Mouse (Mus musculus) cortical plate, adult 2 months (tissue): ENCODE results near the gene Kat2b. TPM values are rescaled to one million over a fixed set of nuclear protein-coding genes. Genes with fewer than 3 reads are reported as not detected.
"Not testable (repeated sequence)": the region's sequence is repeated elsewhere in the genome, so short reads cannot be mapped to it uniquely, and the experiment has no call there.

ENCODE experiments used
- H3K27ac ChIP-seq: fragments of 200-500 bp; 2 replicates; pipeline ENCODE4 v1.5.1; 2012; ENCODE audit warnings: low read length, control low read depth, inconsistent platforms; ENCODE audit not compliant: insufficient read depth
- H3K4me1 ChIP-seq: fragments of 200-500 bp; 2 replicates; pipeline ENCODE4 v1.6.1; 2011; ENCODE audit warnings: low read length; ENCODE audit not compliant: control insufficient read depth, insufficient read depth
- H3K4me3 ChIP-seq: fragments of 200-500 bp; 2 replicates; pipeline ENCODE4 v1.5.1; 2011; ENCODE audit warnings: mild to moderate bottlenecking, low read length, control low read depth; ENCODE audit not compliant: insufficient read depth
- CTCF ChIP-seq: fragments of 200-500 bp; IDR thresholded peaks from 2 replicates; pipeline ENCODE4 v1.5.1; 2011; ENCODE audit warnings: mild to moderate bottlenecking, control low read depth, low read length; ENCODE audit not compliant: insufficient read depth; ENCODE audit errors: extremely low read depth
- POLR2A ChIP-seq: fragments of 200-500 bp; IDR thresholded peaks from 2 replicates; pipeline ENCODE4 v1.6.1; 2011; ENCODE audit warnings: mild to moderate bottlenecking, low read length, control low read depth; ENCODE audit not compliant: insufficient read depth; ENCODE audit errors: extremely low read depth
- polyA plus RNA-seq: library from polyadenylated mRNA; depleted of rRNA; stranded (reverse); fragments of >200 nt; gene quantifications from 2 replicates; pipeline ENCODE4 v1.2.3, GENCODE M21; 2012; rRNA removed

Kat2b gene
- 11.0 and 12.2 TPM in 2 replicates for polyA plus RNA-seq

DNA sequence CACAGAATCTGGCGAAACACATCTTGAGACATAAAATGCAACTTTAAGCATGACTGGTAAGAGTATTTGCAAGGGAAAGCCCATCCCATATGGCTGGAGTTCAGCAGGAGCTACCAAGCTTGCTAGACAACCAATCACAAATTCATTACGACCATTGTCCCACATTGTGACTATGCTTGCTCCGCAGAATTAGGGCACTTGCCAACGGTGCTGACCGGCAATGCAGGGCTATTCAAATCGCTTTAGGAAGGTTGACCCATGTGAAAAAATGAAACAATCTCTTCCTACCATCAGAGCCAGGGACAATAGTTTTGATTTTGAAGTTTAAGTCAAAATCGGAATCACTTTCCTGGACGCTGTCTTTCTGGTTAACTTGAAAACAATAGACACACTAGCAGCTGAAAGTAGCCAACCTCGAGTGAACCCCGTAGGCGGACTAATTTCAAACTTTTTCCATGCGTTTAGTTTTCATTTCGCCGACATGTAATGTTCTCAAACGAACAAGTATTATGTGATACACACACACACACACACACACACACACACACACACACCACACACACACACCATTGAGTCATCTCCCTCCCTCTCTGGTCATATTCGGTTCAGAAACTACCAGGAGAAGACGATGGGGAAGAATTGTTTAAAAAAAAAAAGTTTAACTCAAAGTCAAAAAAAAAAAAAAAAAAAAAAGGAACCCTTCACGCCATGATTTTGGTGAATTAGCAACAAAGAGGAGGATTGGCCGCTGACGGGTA is at the start of gene Kat2b:
Gene Kat2b, plus strand, starts transcription at position 701 of the 758 bp plus-strand sequence.
- Histone ChIP-seq H3K4me1 (no peaks in the 10 kb centered on the region; the same call in 1 of the 2 replicates), H3K4me3 (peak within 1 kb of the TSS; percentile 84), H3K27ac (peak within 1 kb of the TSS; percentile 90)
- TF ChIP-seq CTCF: no peak
- no peak for TF ChIP-seq POLR2A

GRCm38 (mm10) chr17:53519364-53519763 is 47.3 kb upstream of the Kat2b start:
- H3K4me3 ChIP-seq: no peak overlapping the region
- TF ChIP-seq CTCF (no peak), POLR2A (no peak)
- H3K27ac ChIP-seq: no peak overlapping the region
- H3K4me1 ChIP-seq: no peaks in the 10 kb centered on the region

DNA sequence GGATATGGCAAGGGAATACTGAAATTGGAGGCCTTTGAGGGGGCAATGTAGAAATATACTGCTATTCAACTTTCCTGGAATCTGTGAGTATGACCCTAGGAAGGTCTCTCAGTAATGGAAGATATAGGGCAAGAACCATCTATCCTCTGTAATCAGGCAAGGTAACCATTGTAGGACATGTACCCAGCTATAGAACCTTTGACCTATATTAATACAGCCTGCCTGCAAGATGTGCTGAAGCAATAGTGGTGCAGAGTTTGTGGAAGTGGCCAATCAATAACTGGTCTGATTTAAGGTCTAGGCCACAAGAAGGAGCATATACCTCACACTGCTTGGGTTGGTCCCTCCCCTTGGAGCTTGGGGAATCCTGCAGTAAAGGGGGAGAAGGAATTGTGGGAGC is 46.2 kb upstream of the Kat2b start:
- no peak for TF ChIP-seq CTCF
- no peak for TF ChIP-seq POLR2A
- no peak overlapping the region for H3K27ac ChIP-seq
- no peaks in the 10 kb centered on the region for H3K4me1 ChIP-seq
- H3K4me3 ChIP-seq: no peak overlapping the region

DNA sequence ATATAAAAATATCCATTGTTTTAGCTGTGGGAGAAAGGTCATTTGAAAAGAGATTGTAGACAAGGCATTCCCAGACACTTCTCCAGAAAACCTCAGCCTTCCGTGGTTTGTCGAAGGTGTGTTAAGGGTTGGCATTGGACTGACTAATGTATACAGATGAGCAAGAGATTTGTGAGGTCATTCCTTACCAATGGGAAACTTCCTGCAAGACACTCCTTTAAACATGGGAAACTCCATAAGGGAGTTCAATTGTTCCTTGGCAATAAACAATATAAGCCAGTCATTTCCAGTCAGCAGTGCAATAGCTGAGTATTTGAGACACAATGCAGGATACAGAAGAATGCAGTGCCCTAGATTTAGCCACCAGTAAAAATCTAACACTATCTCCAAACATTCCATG is 38.6 kb upstream of the Kat2b start:
- H3K4me1 ChIP-seq: no peaks in the 10 kb centered on the region
- no peak overlapping the region for H3K27ac ChIP-seq
- TF ChIP-seq CTCF (no peak), POLR2A (no peak)
- H3K4me3 ChIP-seq: no peak overlapping the region

- Histone ChIP-seq H3K4me3 (no peak overlapping the region), H3K4me1 (no peaks in the 10 kb centered on the region), H3K27ac (no peak overlapping the region)
- TF ChIP-seq CTCF (peak; percentile 13; the same call in 1 of the 2 replicates), POLR2A (no peak)
These were observed 35.5 kb upstream of the Kat2b start for GRCm38 (mm10) chr17:53531160-53531559.

DNA sequence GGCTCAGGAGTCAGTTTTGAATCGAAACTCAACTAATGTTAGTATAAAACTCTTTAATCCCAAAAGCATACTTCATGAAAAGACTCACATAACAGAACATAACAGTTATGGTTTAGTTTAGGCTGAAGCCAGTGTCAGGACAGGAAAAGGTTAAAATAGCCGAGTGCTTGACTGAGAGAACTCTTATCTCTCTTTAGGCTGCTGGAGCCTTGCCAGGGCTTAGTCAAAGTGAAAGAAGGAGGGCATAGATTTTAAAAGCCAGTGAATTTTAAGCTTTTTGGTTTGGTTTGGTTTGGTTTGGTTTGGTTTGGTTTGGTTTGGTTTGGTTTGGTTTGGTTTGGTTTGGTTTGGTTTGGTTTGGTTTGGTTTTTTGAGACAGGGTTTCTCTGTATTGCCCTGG is 34.2 kb upstream of the Kat2b start:
- TF ChIP-seq CTCF (no peak), POLR2A (no peak)
- no peak overlapping the region for H3K4me3 ChIP-seq
- no peaks in the 10 kb centered on the region for H3K4me1 ChIP-seq
- no peak overlapping the region for H3K27ac ChIP-seq

DNA sequence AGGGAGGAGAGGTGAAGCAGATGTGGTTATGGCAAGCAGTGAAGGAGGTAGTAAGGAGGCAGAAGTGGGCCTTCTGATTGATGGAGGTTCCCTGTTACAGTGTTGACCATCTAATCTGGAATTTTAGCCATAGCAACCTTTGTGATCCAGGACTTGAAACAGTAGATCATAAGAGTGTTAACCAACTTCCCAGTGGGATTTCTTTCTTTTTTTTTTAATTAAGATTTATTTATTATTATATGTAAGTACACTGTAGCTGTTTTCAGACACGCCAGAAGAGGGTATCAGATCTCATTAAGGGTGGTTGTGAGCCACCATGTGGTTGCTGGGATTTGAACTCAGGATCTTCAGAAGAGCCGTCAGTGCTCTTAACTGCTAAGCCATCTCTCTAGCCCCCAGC is 27.3 kb upstream of the Kat2b start, which contains the start of gene Pp2d1:
Gene Pp2d1, minus strand, starts transcription at position 101 of the 400 bp plus-strand sequence.
- H3K4me3 ChIP-seq: not testable (repeated sequence)

DNA sequence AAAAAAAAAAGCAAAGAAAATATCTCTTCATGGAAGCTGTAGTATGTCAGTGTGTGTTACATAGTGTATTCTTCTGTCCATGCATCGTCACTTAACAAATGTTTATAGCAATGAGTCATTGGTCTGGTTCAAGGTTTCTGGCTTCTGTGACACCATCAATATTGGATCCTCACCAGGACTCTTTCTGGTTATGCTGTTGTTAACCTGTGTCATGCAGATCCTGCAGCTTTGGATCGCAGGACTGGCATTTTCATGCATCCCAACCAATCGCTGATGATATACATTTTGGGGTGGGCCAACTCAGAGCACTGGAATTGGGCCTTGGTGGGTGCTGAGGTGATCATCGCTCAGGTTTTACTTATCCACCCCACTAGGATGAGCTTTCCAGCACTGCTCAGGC is 24.1 kb upstream of the Kat2b start:
- TF ChIP-seq POLR2A (no peak), CTCF (no peak)
- H3K4me3 ChIP-seq: no peak overlapping the region
- no peak overlapping the region for H3K27ac ChIP-seq

More for the DNA sequence above, 27.3 kb upstream of the Kat2b start, which contains the start of gene Pp2d1:
- not testable (repeated sequence) for H3K27ac ChIP-seq, H3K4me1 ChIP-seq

DNA sequence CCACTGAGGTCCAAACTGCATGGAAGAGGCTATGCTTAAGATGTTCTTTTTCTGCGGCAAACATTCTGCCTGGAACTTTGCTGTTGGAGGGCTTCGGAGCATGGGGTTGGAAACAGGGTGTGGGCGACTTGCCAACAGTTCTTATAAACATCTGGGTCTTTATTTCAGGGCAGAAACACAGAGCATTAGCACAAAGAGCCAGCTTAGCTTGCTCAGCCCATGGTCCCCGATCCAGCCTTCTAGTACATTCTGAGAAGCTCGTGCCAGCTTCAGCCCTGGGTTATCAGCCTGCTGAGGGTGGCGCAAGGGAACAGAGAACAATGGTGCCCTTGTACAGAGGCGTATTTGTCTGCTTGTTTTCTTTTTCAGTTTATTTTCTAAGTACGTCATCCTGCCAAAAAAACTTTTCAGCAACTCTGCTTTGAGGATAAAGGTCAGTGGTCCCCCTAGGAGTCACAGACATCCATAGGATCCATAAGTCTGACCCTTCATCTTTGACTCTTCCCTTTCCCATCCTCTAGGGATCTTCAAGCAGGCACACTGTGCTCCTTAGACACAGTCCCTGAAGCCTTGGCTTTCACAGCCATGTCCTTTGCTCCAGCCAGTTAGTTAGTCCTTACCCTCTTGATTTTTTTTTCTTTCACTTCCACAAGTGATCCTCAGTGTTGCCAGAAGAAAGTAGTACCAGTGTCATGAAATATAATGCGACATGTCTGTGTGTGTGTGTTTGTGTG is 22.9 kb upstream of the Kat2b start:
- TF ChIP-seq POLR2A: no peak
- no peak for TF ChIP-seq CTCF
- H3K27ac ChIP-seq: peak overlapping the region; percentile 76
- no peak overlapping the region for H3K4me3 ChIP-seq
- no peaks in the 10 kb centered on the region for H3K4me1 ChIP-seq

More for the DNA sequence above, 24.1 kb upstream of the Kat2b start:
- H3K4me1 ChIP-seq: no peaks in the 10 kb centered on the region
